9 mouse cellular contexts compared by ENCODE assay signal in genomic region chr1:188468371-188468783, GRCm38 (mm10).
DNase-seq lines count a peak whose midpoint lies in the region; ATAC-seq and TF ChIP-seq lines count a peak whose summit lies in the region.
"Had no signal": no experiment of that assay in that cellular context is flagged by ENCODE, and none has a peak within 500 bp of the region (broad histone marks: within the 10 kb centered on the region; RNA-seq: fewer than 3 reads in every experiment).

No protein-coding gene starts in this region.

- peak; percentile 43 for ATAC-seq in forebrain, postnatal 0 days
- no peak for ATAC-seq in forebrain, embryonic 13.5 days
- no peak for ATAC-seq in liver, embryonic 12.5 days

- 53% methylated on average over 10 of the region's 10 CpGs for WGBS in forebrain, postnatal 0 days
- WGBS in forebrain, embryonic 13.5 days: 82% methylated on average over 10 of the region's 10 CpGs
- 84% methylated on average over 10 of the region's 10 CpGs for WGBS in liver, embryonic 12.5 days (ENCODE audit: insufficient replicate concordance)

- no peaks in the 10 kb centered on the region for H3K27me3 ChIP-seq in forebrain, postnatal 0 days (ENCODE audit: insufficient read depth, low read length)
- H3K27me3 ChIP-seq in forebrain, embryonic 13.5 days: no peaks in the 10 kb centered on the region
- no peaks in the 10 kb centered on the region for H3K27me3 ChIP-seq in liver, embryonic 12.5 days (replicated peaks)

- no peaks in the 10 kb centered on the region for H3K36me3 ChIP-seq in forebrain, postnatal 0 days (ENCODE audit: insufficient read depth)
- no peaks in the 10 kb centered on the region for H3K36me3 ChIP-seq in forebrain, embryonic 13.5 days (ENCODE audit: poor library complexity, severe bottlenecking)
- H3K36me3 ChIP-seq in liver, embryonic 12.5 days: no peaks in the 10 kb centered on the region

- no peak overlapping the region for H3K4me2 ChIP-seq in forebrain, postnatal 0 days (ENCODE audit: low read depth)
- H3K4me2 ChIP-seq in forebrain, embryonic 13.5 days: no peak overlapping the region
- H3K4me2 ChIP-seq in liver, embryonic 12.5 days: no peak overlapping the region

- no peak for TF ChIP-seq CTCF in forebrain, postnatal 0 days (IDR thresholded peaks at IDR 0.05; ENCODE audit: low read depth)

- no peak overlapping the region for H3K9ac ChIP-seq in forebrain, postnatal 0 days
- H3K9ac ChIP-seq in forebrain, embryonic 13.5 days: no peak overlapping the region
- H3K9ac ChIP-seq in liver, embryonic 12.5 days: no peak overlapping the region
- H3K9ac ChIP-seq: liver, embryonic 14.5 days had no signal

- no peaks in the 10 kb centered on the region for H3K4me1 ChIP-seq in forebrain, postnatal 0 days (ENCODE audit: insufficient read depth)
- H3K4me1 ChIP-seq in forebrain, embryonic 13.5 days: no peaks in the 10 kb centered on the region
- H3K4me1 ChIP-seq in liver, embryonic 12.5 days: no peaks in the 10 kb centered on the region

- no peaks in the 10 kb centered on the region for H3K9me3 ChIP-seq in forebrain, postnatal 0 days (ENCODE audit: low read length)
- no peaks in the 10 kb centered on the region for H3K9me3 ChIP-seq in forebrain, embryonic 13.5 days (replicated peaks)
- H3K9me3 ChIP-seq in liver, embryonic 12.5 days (replicated peaks): no peaks in the 10 kb centered on the region

- H3K27ac ChIP-seq in forebrain, postnatal 0 days (ENCODE audit: low read depth, low read length): no peak overlapping the region
- no peak overlapping the region for H3K27ac ChIP-seq in forebrain, embryonic 13.5 days
- no peak overlapping the region for H3K27ac ChIP-seq in liver, embryonic 12.5 days
- H3K27ac ChIP-seq: liver, embryonic 14.5 days had no signal

- no peak overlapping the region for H3K4me3 ChIP-seq in forebrain, postnatal 0 days (ENCODE audit: low read depth, low read length)
- H3K4me3 ChIP-seq in forebrain, embryonic 13.5 days: no peak overlapping the region
- H3K4me3 ChIP-seq in liver, embryonic 12.5 days: no peak overlapping the region

- DNase-seq in forebrain, postnatal 0 days: peak; percentile 31
- peak; percentile 15 for DNase-seq in liver
- peak; percentile 20 for DNase-seq in gastrocnemius, postnatal 25 days
- peak; percentile 9 for DNase-seq in right cerebral cortex, postnatal 25 days
- DNase-seq in adrenal gland, adult 18-20 months (ENCODE audit: low spot score in 2 of 2): no peak
- no peak for DNase-seq in spleen, adult 18-20 months

Comparison
In these comparisons a context has a peak if more than half of its experiments do, and no peak if none do; other contexts are left out.
1. DNase-seq: peak in forebrain, postnatal 0 days (single experiment), liver (single experiment), gastrocnemius, postnatal 25 days (single experiment) and right cerebral cortex, postnatal 25 days (single experiment); none in adrenal gland, adult 18-20 months (0 of 2) and spleen, adult 18-20 months (0 of 2).